Mouse (Mus musculus): ENCODE results near the gene Wfs1. TPM values are rescaled to one million over a fixed set of nuclear protein-coding genes. Genes with fewer than 3 reads are reported as not detected.

Wfs1 gene
- total RNA-seq, 1 experiment from 2014 or later, result 1.2 TPM

DNA sequence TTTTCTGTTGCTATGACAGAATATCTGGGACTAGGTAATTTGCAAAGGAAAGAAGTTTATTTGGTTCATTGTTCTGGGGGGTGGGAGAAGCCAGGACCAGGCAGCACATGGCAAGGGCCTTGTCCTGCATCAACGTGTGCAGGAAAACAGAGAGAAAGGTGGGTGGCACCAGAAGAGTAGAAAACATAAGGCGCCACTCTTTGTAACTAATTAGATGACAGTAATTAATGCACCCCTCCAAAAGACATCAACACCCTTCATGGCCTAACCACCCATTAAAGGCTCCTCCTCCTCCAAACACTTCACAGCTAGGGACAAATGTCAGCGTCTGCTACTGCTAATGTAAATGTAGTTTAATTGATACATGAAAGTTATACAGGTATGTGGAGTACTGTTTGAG lies 1.2 kb upstream of the Wfs1 start:
- ATAC-seq (replicated peaks; ENCODE audit: insufficient number of reproducible peaks, low FRiP score, low TSS enrichment, poor library complexity, severe bottlenecking), result no peak

DNA sequence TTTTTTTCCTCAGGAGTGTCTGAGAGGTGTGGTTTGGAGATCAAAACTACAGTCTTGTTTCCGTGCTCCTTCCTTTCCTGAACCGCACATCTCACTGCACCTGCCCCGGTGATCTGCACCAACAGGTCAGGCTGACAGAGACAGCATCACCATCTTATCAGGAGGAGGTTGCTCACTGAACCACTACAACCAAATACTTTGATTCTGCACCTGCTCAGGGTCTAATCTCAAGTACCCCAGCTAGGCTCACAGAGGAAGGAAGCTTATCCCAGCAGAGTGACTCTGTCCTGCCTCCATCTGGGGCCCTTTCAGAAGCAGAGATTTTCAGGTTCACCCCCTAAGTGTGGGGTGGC lies 596 bp upstream of the Wfs1 start:
- ATAC-seq (replicated peaks; ENCODE audit: insufficient number of reproducible peaks, low FRiP score, low TSS enrichment, poor library complexity, severe bottlenecking), result no peak

DNA sequence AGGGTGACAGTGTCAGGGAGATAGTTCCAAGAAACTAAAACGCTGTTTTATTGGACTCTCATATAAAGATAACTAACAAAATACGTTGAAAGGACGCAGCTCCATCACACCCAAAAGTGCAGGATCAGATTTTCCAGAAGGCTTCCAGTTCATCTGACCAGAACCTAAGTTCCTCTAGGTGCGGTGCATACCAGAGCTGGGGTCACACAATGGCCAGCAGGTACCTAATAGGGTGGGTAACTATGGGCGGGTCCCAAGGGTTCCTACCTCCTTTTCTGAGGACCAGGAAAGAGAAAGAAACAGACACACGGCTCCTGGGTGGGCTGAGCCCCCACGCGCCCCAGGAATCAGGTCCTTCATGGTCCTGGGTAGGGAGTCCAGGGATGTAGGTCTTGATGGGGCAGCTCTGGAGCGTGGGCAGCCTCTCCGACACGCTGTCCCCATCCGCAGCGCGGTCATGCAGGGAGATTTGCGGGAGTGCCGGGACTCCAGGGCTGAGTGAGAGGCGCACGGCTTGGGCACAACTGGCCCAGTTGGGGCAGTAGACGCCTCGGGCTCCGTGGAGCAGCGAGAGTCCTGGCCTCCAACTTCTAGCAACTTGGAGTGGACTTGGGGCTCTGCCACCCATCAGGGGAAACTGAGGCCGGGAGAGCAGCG lies 753 bp downstream of the Wfs1 start:
- ATAC-seq (replicated peaks; ENCODE audit: insufficient number of reproducible peaks, low FRiP score, low TSS enrichment, poor library complexity, severe bottlenecking), result no peak

DNA sequence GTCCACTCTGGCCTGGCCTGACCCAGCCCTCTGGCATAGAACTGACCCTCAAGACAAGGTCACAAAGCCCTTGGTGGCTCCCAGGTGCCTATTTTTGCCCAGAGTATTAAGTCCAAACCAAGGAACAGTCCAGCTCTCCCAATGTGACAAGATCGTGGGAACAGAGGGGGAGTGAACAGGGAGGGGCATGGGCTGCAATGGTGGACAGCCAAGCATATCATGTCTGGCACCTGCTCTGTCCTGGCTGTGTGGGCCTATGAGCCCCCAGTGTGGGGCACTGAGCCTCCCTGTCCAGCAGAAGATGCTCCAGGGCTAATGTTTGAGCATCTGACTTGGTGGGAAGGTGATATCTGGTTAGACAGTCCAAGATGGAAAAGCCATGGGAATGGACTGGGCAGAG lies 2.4 kb downstream of the Wfs1 start:
- no peak for ATAC-seq (replicated peaks; ENCODE audit: insufficient number of reproducible peaks, low FRiP score, low TSS enrichment, poor library complexity, severe bottlenecking)

DNA sequence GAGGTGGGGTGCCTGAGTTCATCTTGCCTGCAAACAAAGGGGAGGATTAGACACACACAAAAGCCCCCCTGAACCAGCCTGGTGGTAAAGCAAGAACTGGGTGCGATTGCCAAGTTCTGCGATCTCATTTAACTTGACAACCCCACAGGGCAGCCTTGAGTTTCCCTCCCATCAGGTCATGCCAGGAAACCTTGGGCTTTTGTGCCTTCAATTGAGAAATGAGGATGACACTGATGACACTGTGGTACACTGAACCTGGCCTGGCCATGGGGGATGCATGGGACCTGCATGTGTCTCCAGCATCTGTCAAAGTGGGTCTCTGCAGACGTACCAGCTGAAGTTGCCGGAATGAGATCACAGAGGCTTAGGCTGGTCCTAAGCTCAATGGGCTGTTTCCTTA lies 6.7 kb downstream of the Wfs1 start:
- no peak for ATAC-seq (replicated peaks; ENCODE audit: insufficient number of reproducible peaks, low FRiP score, low TSS enrichment, poor library complexity, severe bottlenecking)

DNA sequence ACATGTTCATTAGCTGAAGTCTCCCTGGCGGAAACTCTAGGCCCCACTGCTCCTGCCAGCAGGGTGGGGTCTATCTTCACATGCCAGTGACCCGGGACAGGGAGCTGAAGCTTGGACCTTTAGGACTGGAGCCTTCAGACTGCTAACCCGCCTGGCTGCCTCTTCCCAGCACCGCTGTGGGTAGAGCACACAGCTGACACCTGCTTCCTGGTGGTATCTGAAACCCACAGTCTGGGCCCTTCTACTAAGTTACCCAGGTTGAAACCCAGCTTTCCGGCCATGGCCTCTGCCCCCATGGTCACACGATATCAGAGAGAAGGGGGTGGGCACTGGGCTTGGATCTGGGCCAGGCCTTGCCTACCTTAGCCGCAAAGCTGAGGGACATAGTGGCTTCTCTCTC lies 9.4 kb downstream of the Wfs1 start:
- ATAC-seq (replicated peaks; ENCODE audit: insufficient number of reproducible peaks, low FRiP score, low TSS enrichment, poor library complexity, severe bottlenecking), result no peak

DNA sequence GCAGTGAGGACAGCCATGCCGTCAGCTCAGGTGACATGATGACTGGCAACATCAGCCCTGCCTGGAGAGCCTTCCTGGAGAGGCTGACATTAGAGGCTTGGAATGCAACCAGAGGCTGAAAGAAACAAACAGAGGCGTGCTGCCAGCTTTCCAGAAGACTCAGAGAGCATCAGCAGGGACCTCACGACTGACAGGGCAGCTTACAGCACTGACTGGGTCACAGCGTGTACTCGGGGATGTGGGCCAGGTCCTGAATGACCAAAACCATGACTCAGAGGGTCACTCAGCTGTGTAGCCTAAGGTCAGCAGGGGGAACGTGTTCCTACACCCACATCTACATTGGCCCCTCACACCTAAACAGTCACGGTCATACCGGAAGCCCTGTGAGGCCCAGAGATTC lies 10.0 kb downstream of the Wfs1 start:
- no peak for ATAC-seq (replicated peaks; ENCODE audit: insufficient number of reproducible peaks, low FRiP score, low TSS enrichment, poor library complexity, severe bottlenecking)

DNA sequence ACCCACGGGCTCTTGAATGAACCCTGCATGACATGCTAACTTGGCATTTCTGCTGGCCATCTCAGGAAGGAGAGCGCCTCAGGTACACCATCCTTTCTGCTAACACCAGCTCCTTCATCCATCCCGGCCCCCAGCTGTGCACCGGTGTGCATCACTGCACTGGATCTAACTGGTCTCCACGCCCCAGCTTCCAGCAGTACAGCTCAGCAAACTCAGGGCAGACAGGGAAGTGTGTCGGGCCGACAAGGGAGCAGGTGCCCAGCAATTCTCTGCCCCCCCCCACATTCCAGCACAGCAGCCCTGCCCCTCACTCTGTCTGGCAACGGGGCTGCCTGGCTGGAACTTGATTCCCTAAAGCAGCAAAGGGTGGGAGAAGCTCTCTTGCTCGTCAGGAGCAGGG lies 11.2 kb downstream of the Wfs1 start:
- ATAC-seq (replicated peaks; ENCODE audit: insufficient number of reproducible peaks, low FRiP score, low TSS enrichment, poor library complexity, severe bottlenecking), result no peak

DNA sequence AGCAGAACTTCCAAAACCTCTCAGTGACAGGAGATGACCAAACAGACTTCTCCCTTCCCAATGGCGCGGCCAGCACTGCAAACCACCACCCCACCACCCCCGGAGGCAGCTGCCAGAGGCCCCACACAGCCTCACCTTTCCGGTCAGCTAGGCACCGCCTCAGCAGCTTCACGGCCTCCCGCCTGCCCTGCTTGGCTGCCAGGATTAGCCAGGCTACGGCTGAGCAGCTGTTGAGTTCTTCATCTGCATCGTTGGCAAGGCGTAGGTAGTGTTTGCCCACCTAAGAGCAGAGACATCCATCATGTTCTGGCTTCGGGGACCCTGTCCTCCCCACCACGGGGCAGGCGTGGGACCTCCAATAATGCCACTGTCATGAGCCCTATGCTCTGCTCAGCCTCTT lies 13.7 kb downstream of the Wfs1 start:
- no peak for ATAC-seq (replicated peaks; ENCODE audit: insufficient number of reproducible peaks, low FRiP score, low TSS enrichment, poor library complexity, severe bottlenecking)

DNA sequence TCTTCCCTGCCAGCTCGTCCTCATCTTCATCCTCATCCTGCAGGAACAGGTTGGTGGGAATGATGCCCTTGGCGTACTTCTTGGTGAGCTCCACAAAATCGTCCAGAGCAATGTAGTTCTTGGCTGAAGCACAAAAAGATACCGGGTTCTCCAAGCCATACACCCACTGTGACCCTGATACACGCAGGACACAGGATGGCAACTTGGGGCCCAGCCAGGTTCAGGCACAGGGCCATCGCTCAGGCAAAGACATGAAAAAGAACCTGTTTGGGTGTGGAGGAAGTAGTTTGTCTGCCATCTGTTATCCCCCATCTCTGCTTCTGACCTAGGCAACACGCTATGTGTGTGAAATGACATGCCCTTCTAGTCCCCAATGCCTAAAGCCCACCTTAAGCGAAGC lies 17.4 kb downstream of the Wfs1 start:
- no peak for ATAC-seq (replicated peaks; ENCODE audit: insufficient number of reproducible peaks, low FRiP score, low TSS enrichment, poor library complexity, severe bottlenecking)

DNA sequence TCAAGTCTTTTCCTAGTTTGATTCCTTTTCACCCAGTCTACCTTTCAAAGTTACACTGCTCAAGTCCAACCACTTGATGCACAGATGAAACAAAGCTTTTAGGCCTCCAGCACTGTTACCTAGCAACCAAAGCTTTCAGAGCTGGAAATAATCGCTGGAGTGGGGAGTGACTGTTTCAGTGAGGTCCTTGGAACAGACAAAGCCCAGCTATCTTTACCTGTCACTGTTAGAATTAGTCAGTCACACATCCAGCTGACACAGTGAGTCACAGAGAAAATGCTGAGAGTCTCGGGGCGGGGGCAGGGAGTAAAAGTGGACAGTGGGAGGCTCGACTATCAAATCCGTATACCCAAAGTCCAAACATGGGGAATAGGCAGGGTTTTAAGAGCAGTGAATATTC lies 28.5 kb downstream of the Wfs1 start:
- no peak for ATAC-seq (replicated peaks; ENCODE audit: insufficient number of reproducible peaks, low FRiP score, low TSS enrichment, poor library complexity, severe bottlenecking)

DNA sequence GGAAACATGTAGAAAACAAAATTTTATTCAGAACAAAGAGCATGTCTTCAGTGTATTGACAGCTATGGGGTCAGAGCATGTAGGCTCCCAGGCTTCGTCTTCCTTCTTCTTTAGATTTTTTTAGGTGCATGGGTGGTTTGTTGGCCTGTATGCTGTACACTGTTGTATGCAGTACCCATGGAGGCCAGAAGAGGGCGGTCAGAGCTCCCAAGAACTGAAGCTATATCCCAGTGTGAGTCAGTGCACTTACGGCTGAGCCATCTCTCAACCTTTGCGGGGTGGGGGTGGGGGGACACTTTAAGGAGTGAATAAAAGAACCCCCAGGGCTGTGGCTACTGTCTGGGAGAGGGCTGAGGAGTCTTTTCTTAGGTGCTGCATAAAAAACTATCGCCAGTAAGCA lies 30.2 kb downstream of the Wfs1 start:
- ATAC-seq (replicated peaks; ENCODE audit: insufficient number of reproducible peaks, low FRiP score, low TSS enrichment, poor library complexity, severe bottlenecking), result peak; percentile 75

DNA sequence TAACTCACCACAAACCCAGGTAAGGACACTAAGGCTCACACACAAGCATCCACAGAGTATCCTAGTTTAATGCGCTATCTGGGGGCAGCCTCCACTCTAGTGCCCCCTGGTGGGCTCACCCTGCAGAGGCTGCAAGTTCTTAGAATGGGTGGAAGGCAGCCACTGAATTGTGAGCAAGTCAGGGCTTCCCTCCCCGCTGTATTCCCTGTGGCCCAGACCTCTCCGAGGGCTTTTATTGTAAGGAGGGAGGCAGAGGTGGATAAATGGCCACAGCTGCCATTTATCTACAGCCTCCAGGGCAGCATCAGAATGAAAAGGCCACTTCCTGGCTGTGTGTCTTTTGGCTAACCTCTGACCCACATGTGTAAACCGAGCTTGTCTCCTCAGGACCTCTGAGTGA lies 33.6 kb downstream of the Wfs1 start:
- ATAC-seq (replicated peaks; ENCODE audit: insufficient number of reproducible peaks, low FRiP score, low TSS enrichment, poor library complexity, severe bottlenecking), result peak; percentile 53; the same call in 1 of the 2 replicates

DNA sequence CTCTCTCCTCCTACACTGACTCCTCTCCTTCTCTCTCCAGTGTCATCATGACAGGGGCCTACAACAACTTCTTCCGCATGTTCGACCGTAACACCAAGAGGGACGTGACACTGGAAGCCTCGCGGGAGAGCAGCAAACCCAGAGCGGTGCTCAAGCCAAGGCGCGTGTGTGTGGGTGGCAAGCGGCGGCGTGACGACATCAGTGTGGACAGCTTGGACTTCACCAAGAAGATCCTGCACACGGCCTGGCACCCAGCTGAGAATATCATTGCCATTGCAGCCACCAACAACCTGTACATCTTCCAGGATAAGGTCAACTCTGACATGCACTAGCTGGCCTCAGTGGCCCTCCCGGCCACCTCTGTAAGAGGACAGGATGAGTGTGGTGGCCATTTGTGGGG lies 36.7 kb downstream of the Wfs1 start:
- ATAC-seq (replicated peaks; ENCODE audit: insufficient number of reproducible peaks, low FRiP score, low TSS enrichment, poor library complexity, severe bottlenecking), result no peak

DNA sequence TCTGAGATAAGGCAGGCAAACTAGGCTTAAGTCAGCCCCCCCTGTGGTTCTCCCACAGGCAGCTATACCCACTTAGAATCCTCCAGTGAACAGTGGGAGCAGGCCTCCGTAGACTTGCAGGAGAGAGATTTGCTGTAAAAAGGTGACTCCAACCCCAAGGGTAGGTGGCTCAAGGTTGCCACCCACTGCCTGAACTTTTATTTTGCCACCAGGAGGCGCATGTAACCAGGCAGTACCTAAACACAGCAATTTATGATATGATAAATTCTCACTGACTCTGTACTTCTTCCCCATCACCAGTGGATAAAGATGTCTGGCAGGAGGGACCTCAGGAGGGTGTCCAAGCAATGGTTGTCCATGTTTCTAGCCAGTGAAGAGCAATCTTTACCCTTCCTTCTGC lies 38.1 kb downstream of the Wfs1 start:
- no peak for ATAC-seq (replicated peaks; ENCODE audit: insufficient number of reproducible peaks, low FRiP score, low TSS enrichment, poor library complexity, severe bottlenecking)

DNA sequence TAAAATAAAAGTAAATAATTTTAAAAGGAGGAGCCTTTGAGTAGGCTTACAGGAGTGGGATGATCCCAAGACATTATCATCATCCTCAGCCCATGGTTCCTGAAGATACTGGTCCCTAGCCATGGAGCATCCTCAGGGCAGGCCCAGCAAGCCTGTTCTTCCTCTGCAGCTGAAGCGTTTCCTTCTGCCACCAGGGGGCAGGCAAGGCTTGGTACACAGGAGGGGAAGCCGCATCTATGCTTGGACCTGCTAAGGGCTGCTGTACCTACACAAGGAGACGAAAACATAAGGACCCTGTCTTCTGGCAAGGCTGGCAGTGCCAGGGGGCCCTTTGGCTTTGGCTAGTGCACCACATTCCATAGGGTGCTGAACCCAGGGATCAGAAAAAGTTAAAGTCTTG lies 40.2 kb downstream of the Wfs1 start:
- ATAC-seq (replicated peaks; ENCODE audit: insufficient number of reproducible peaks, low FRiP score, low TSS enrichment, poor library complexity, severe bottlenecking), result peak; percentile 53; the same call in 1 of the 2 replicates

DNA sequence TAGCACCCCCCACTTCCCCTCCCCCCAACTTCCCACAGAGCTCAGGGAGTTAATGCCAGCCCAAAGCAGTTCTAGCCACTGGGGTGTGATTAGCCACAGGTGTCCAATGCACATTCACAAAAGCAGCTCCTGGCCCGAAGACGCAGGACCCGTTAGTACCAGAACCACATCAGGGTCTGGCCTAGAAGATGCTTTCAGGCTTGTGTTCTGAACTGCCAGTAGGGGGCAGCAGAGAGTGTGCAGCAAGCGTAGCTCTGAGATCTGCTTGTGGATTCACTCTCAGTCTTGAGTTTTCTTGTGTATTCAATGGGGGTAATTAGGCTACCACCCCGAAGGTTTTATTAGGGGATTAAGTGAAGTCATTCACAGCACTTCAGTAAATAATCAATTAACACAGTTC lies 42.6 kb downstream of the Wfs1 start:
- no peak for ATAC-seq (replicated peaks; ENCODE audit: insufficient number of reproducible peaks, low FRiP score, low TSS enrichment, poor library complexity, severe bottlenecking)

DNA sequence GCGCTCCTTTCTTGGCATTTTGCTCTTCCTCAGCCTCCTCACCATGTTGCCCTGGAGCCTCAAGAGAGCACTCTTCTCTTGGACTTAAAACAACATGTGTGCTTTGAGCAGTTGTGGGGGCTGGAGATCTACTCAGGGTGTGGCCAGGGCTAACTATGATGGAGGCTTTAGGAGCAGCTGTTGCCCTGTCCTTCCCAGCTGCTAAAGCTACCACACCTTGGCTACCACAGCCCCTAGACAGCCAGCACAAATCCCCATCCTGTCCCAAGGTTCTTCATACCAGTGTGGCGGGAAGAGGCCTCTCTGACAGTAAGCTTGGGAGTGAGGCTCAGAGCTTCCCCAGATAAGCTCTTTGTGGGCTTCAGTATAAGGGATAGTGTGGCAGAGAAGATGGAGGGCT lies 43.3 kb downstream of the Wfs1 start:
- ATAC-seq (replicated peaks; ENCODE audit: insufficient number of reproducible peaks, low FRiP score, low TSS enrichment, poor library complexity, severe bottlenecking), result no peak

DNA sequence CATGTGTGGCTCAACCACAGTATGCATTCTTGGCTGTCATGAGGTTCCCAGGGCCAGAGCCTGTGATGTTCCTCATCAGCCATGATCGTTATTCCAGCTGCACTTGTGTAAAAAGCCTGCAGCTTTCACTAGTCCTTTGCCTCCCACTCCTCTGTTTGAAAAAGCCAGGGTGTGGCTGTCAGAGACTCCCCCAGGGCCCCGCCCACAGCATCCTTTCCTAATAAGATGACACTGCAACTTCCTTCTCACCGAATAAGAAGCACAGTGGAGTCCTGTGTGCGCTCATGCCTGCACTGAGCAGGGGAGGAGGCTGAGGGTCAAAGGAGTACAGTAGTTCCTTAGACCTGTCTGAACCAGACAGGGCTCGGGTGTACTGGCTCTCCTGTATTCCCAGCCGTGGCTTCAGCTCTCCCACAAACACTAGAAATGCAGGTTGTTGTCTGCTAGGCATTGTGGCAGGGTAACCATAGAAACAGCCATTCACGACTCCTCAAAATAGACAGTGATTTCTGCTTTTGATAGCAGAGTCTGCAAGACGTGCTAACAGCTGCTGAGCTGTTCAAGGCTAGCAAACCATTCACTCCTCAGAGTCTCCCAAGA lies 43.8 kb downstream of the Wfs1 start:
- no peak for ATAC-seq (replicated peaks; ENCODE audit: insufficient number of reproducible peaks, low FRiP score, low TSS enrichment, poor library complexity, severe bottlenecking)

DNA sequence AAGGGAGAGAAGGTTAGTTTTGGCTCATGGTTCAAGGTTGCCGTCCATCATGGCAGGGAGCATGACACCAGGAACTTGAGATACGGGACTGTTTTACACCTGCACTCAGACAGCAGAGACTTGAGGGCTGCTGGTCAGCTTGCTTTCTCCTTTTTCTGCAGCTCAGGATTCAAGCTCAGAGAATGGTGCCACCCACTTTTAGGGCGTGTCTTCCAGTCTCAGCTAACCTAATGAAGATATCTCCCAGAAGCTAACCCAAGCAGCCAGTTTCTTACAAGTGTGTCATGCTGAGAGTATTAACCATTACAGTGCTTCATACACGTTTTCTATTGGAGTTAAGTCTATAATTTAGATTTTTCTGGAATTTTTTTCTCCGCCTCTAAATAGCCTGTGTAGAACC lies 44.5 kb downstream of the Wfs1 start:
- ATAC-seq (replicated peaks; ENCODE audit: insufficient number of reproducible peaks, low FRiP score, low TSS enrichment, poor library complexity, severe bottlenecking), result no peak

DNA sequence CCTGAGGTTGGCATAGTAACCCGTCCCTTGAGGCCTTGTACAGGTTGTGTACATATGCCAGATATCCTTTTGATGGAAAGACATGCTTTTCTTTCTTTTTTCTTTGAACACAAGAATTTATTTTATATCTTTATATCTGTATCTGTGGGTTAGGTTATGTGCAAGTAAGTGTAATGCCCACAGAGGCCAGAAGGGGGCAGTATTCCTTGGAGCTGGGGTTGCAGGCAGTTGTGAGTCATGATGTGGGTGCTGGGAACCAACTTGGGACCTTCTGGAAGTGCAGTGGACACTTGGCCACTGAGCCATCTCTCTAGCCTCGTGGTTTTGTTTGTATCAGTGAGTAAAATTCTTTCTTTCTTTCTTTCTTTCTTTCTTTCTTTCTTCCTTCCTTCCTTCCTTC lies 46.6 kb downstream of the Wfs1 start:
- no peak for ATAC-seq (replicated peaks; ENCODE audit: insufficient number of reproducible peaks, low FRiP score, low TSS enrichment, poor library complexity, severe bottlenecking)

Measured in monocyte, adult 5-6 weeks (primary cell).